Mouse (Mus musculus) lung, postnatal 0 days (tissue): ENCODE measurements at regions not wholly inside any gene's neighbourhood (a gene's known extent, or its start where the extent isn't known, plus 50 kb on each side); places are given as distances from the start of the nearest gene placed in this dataset.
"Not testable (repeated sequence)": the region's sequence is repeated elsewhere in the genome, so short reads cannot be mapped to it uniquely, and the experiment has no call there.

Experiments used
- CTCF ChIP-seq: IDR thresholded peaks from 2 replicates; pipeline ENCODE4 v1.5.1; 2016; ENCODE audit warnings: antibody characterized with exemption, mild to moderate bottlenecking
- EP300 ChIP-seq: IDR thresholded peaks from 2 replicates; pipeline ENCODE4 v1.6.1; 2016; ENCODE audit warnings: antibody characterized with exemption, mild to moderate bottlenecking, control low read depth

- TF ChIP-seq CTCF, EP300: not testable (repeated sequence)
These were observed 232.9 kb downstream of the Casp12 start for GRCm38 (mm10) chr9:5578168-5578567.
